Mouse (Mus musculus) intestine, embryonic 16.5 days (tissue): ENCODE measurements around the gene Nfil3. TPM values are rescaled to one million over a fixed set of nuclear protein-coding genes. Genes with fewer than 3 reads are reported as not detected.

ENCODE experiments used
- ATAC-seq: fragments of 200-750 bp; cut with Nextera tagmentation; 2 replicates; pipeline ENCODE4 v1.8.0; 2017; ENCODE audit warnings: moderate TSS enrichment, moderate library complexity
- H3K27ac ChIP-seq: fragments of 300-500 bp; sonication (generic); 2 replicates; pipeline ENCODE4 v1.5.1; 2014; ENCODE audit warnings: mild to moderate bottlenecking, low read length
- H3K27me3 ChIP-seq: fragments of 300-500 bp; sonication (generic); replicated peaks from 2 replicates; pipeline ENCODE4 v1.6.1; 2014; ENCODE audit warnings: low read length, control low read depth, mixed read lengths; ENCODE audit not compliant: control insufficient read depth, insufficient read depth
- H3K36me3 ChIP-seq: fragments of 300-500 bp; sonication (generic); 2 replicates; pipeline ENCODE4 v1.6.1; 2014; ENCODE audit warnings: low read length, control low read depth; ENCODE audit not compliant: control insufficient read depth, insufficient read depth
- H3K4me1 ChIP-seq: fragments of 300-500 bp; sonication (generic); 2 replicates; pipeline ENCODE4 v1.6.1; 2014; ENCODE audit warnings: low read length, control low read depth, mixed read lengths; ENCODE audit not compliant: control insufficient read depth, insufficient read depth
- H3K4me2 ChIP-seq: fragments of 300-500 bp; sonication (generic); 2 replicates; pipeline ENCODE4 v1.6.1; 2014; ENCODE audit warnings: low read depth, low read length, control low read depth
- H3K4me3 ChIP-seq: fragments of 300-500 bp; sonication (generic); 2 replicates; pipeline ENCODE4 v1.5.1; 2014; ENCODE audit warnings: mild to moderate bottlenecking, low read length
- H3K9ac ChIP-seq: fragments of 300-500 bp; sonication (generic); 2 replicates; pipeline ENCODE4 v1.6.1; 2014; ENCODE audit warnings: low read depth, low read length
- H3K9me3 ChIP-seq: fragments of 300-500 bp; sonication (generic); 2 replicates; pipeline ENCODE4 v1.6.1; 2016; ENCODE audit warnings: low read length, control low read depth; ENCODE audit not compliant: control insufficient read depth
- WGBS: fragments of 180-500 bp; shearing (Covaris S2); extraction: QIAGEN DNeasy Blood & Tissue Kit; methylation state at CpG from one replicate; pipeline ENCODE4 v1.1.7; 2014; 5-methylcytosine and 5-hydroxymethylcytosine counted together
- polyA plus RNA-seq: library from polyadenylated mRNA; unstranded; fragments of >200 nt; fragmentation: Nextera tagmentation; extraction: Ambion mirVana; gene quantifications from 2 replicates; pipeline ENCODE4 v1.2.1, GENCODE M21; 2015

The Nfil3 gene
- polyA plus RNA-seq, 1 experiment from 2014 or later, result 28.4 TPM

- Histone ChIP-seq H3K9ac (peak within 1 kb of the TSS; percentile 88), H3K27me3 (no peaks in the 10 kb centered on the region), H3K4me3 (peak within 1 kb of the TSS; percentile 93), H3K36me3 (no peaks in the 10 kb centered on the region), H3K27ac (peak within 1 kb of the TSS; percentile 72), H3K9me3 (no peaks in the 10 kb centered on the region), H3K4me2 (peak within 1 kb of the TSS; percentile 65), H3K4me1 (peaks cover 16% of the 10 kb centered on the region)
- 0% methylated on average over 63 of the region's 63 CpGs for WGBS
- peak; percentile 98 for ATAC-seq
These were observed 51.4 kb downstream of the Nfil3 start, which contains the start of gene Auh for GRCm38 (mm10) chr13:52929209-52930171. Auh (minus strand) TSS chr13:52929681.

- Histone ChIP-seq H3K36me3 (no peaks in the 10 kb centered on the region), H3K27me3 (no peaks in the 10 kb centered on the region), H3K9me3 (no peaks in the 10 kb centered on the region), H3K9ac (peak overlapping the region; percentile 88), H3K4me2 (peak overlapping the region; percentile 65), H3K4me1 (peaks cover 16% of the 10 kb centered on the region), H3K4me3 (peak overlapping the region; percentile 93), H3K27ac (no peak overlapping the region)
- WGBS, result 61% methylated on average over 9 of the region's 9 CpGs
- no peak for ATAC-seq
These were observed 52.5 kb downstream of the Nfil3 start for GRCm38 (mm10) chr13:52928392-52928791.

- H3K27me3 ChIP-seq, result no peaks in the 10 kb centered on the region
- peaks cover 24% of the 10 kb centered on the region for H3K4me1 ChIP-seq
- H3K36me3 ChIP-seq, result no peaks in the 10 kb centered on the region
- no peaks in the 10 kb centered on the region for H3K9me3 ChIP-seq
- WGBS, result 80% methylated on average over 5 of the region's 5 CpGs
- H3K4me3 ChIP-seq, result no peak overlapping the region
- no peak overlapping the region for H3K9ac ChIP-seq
- no peak for ATAC-seq
- H3K27ac ChIP-seq, result no peak overlapping the region
- no peak overlapping the region for H3K4me2 ChIP-seq
These were observed 56.4 kb downstream of the Nfil3 start for GRCm38 (mm10) chr13:52924457-52924856.

GRCm38 (mm10) chr13:52921966-52922365 lies 58.9 kb downstream of the Nfil3 start:
- H3K4me1 ChIP-seq, result peaks cover 12% of the 10 kb centered on the region
- 72% methylated on average over 8 of the region's 8 CpGs for WGBS
- no peak for ATAC-seq

GRCm38 (mm10) chr13:52921065-52921825 lies 59.6 kb downstream of the Nfil3 start:
- Histone ChIP-seq H3K27ac (no peak overlapping the region), H3K27me3 (no peaks in the 10 kb centered on the region), H3K4me1 (peaks cover 12% of the 10 kb centered on the region), H3K4me2 (no peak overlapping the region), H3K36me3 (no peaks in the 10 kb centered on the region), H3K9me3 (no peaks in the 10 kb centered on the region), H3K9ac (no peak overlapping the region), H3K4me3 (no peak overlapping the region)
- no peak for ATAC-seq
- 75% methylated on average over 7 of the region's 7 CpGs for WGBS

More at GRCm38 (mm10) chr13:52921966-52922365, 58.9 kb downstream of the Nfil3 start:
- Histone ChIP-seq H3K9ac (no peak overlapping the region), H3K4me2 (no peak overlapping the region), H3K27me3 (no peaks in the 10 kb centered on the region), H3K4me3 (no peak overlapping the region), H3K9me3 (no peaks in the 10 kb centered on the region), H3K27ac (no peak overlapping the region), H3K36me3 (no peaks in the 10 kb centered on the region)

GRCm38 (mm10) chr13:52919790-52920352 lies 61.0 kb downstream of the Nfil3 start:
- 60% methylated on average over 10 of the region's 10 CpGs for WGBS
- H3K9ac ChIP-seq, result 0 out of 2 replicates have a peak overlapping the region, but pooled peaks have one; percentile 5

GRCm38 (mm10) chr13:52918333-52918732 lies 62.5 kb downstream of the Nfil3 start:
- Histone ChIP-seq H3K27me3 (no peaks in the 10 kb centered on the region), H3K9ac (no peak overlapping the region), H3K27ac (no peak overlapping the region), H3K9me3 (no peaks in the 10 kb centered on the region), H3K36me3 (no peaks in the 10 kb centered on the region), H3K4me1 (peaks cover 12% of the 10 kb centered on the region), H3K4me3 (no peak overlapping the region), H3K4me2 (no peak overlapping the region)
- WGBS, result 92% methylated on average over 5 of the region's 5 CpGs
- ATAC-seq, result no peak

More at GRCm38 (mm10) chr13:52919790-52920352, 61.0 kb downstream of the Nfil3 start:
- H3K27me3 ChIP-seq, result no peaks in the 10 kb centered on the region
- no peaks in the 10 kb centered on the region for H3K36me3 ChIP-seq
- H3K27ac ChIP-seq, result no peak overlapping the region
- peak; percentile 66 for ATAC-seq
- no peaks in the 10 kb centered on the region for H3K9me3 ChIP-seq
- H3K4me2 ChIP-seq, result no peak overlapping the region
- no peak overlapping the region for H3K4me3 ChIP-seq
- H3K4me1 ChIP-seq, result peaks cover 12% of the 10 kb centered on the region
